Mouse (Mus musculus): ENCODE data around the gene Cdh11.
"Not testable (repeated sequence)": the region's sequence is repeated elsewhere in the genome, so short reads cannot be mapped to it uniquely, and the experiment has no call there.

Cdh11 gene

GRCm38 (mm10) chr8:102715956-102716355 lies 69.5 kb downstream of the Cdh11 start:
- DNase-seq (ENCODE audit: low spot score): no peak

- DNase-seq (ENCODE audit: low spot score): no peak
Observed at GRCm38 (mm10) chr8:102707305-102707704, 78.1 kb downstream of the Cdh11 start.

GRCm38 (mm10) chr8:102705376-102705905 lies 80.0 kb downstream of the Cdh11 start:
- no peak for DNase-seq (ENCODE audit: low spot score)

DNA sequence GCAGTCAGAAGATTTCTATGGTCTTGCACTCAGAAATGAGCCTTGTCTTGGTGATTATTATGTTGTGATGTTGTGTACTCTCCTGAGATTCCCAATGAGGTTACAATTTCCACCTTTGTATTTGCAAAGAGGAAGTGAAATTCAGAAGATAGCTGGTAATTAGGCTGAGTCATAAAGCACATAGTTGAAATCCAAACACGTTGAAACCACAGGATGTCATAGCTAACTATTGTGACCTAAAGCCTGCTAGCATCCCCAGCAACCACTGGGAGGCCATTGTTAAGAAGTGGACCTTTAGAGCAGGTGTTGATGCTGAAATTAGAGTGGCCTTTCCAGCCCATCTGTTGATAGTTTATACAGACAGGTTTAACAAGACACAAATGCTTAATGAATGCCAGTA lies 85.2 kb downstream of the Cdh11 start:
- no peak for DNase-seq (ENCODE audit: low spot score)

- DNase-seq (ENCODE audit: low spot score): no peak
Observed at GRCm38 (mm10) chr8:102698232-102698837, 87.1 kb downstream of the Cdh11 start.

DNA sequence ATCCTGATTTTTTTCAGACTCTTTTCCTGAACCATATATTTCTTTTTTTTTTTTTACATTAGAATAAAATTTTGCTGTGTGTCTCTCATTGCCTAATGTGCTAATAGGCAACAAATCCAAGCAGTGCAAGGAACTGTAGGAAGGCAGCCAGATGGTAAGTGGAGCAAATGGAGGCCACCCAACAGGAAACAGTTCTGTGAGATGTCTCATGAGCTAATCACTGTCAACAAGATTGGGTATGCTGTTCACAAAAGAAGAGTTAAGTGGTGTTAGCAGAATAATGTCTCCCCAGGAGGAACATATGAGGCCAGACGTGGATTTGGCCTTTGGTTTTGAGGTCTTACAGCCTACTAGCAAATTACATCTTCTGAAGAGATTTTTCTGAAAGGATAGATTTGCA lies 92.0 kb downstream of the Cdh11 start:
- DNase-seq (ENCODE audit: low spot score): no peak

DNA sequence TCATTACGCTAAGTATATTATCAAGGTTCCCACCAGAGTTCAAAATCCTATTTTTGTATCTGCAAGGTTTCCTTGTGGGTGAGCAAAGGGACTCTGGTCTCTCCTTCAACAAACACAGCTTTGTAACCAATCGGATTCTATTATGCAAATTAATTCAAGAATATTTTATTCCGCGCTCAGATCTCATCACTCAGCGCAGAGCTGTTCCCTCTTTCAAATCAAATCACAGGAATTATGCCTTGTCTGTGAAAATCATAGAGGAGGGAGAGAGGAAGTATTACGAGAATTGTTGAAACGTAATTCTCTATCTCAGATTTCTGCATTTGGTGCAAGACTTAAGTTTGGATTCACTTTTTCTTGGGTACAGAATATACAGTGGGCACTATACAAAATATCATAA lies 100.0 kb downstream of the Cdh11 start:
- not testable (repeated sequence) for DNase-seq (ENCODE audit: low spot score)

DNA sequence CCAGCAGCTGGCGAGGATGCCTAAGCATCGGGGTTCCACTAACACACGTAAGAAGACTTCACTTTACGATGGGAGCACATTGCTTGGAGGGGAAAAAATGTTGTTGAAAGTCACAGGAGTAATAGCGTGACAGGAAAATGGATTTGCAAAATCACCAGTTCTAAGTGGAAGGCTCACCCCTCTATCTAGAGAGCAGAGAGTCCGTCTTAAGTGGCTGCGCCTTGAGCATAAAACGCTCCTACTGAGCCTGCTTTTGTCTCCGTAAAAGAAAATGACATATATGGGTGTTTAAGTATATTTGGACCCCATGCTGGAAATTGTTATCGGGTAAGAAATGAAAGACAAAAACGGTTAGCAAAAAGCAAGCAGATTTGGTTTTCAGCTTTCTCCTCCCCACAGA lies 100.4 kb downstream of the Cdh11 start:
- no peak for DNase-seq (ENCODE audit: low spot score)

DNA sequence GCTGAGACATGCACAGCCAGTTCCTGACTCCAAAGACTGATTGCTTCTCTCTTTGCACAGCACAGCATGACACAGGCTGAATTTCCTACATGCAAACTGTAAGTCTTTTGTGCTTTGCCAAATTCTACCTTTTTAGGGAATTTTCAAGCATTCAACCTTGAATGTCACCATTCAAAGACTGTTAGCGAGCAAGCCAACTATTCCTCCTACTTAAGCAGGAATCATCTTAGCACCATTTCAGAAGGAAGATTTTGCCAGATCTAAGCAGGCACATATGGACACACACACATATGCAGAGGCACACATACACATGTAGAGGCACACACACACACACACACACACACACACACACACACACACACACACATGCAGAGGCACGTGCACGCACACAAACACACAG lies 108.3 kb downstream of the Cdh11 start:
- DNase-seq (ENCODE audit: low spot score): no peak

DNA sequence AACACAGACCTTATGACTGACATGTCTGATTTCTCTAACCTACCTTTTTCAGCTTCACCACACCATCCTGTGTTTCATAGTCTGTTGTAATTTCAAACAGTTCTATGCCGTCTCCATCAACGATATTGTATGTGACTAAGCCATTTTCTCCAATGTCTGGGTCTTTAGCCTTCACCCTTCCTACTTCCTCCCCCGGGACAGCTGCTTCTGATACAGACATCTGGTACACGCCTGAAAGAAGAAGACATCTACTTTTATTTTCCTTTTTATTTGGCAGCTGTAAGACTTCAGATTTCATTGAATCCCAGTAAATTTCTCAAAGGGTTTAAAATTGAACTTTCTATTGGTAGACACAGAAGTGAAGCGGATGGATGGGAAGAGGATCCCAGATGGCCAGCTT lies 120.9 kb downstream of the Cdh11 start:
- not testable (repeated sequence) for DNase-seq (ENCODE audit: low spot score)

DNA sequence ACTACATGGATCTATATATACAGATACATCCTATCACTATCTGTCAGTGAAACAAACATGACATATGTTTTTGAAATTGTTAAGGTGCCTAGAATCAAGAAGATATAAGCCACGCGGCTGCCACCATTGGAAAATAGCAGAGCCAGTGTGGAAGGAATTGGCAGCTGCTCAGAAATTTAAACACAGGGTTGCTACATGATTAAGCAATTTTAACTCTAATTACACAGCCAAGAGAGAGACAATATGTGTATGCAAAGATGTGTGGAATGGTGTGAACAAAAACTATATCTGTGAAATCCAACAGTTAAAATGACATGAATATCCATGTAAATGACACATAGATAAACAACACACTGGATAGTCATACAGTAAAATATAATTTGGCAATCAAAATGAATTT lies 128.9 kb downstream of the Cdh11 start:
- DNase-seq (ENCODE audit: low spot score): no peak

GRCm38 (mm10) chr8:102651964-102652363 lies 133.5 kb downstream of the Cdh11 start:
- no peak for DNase-seq (ENCODE audit: low spot score)

GRCm38 (mm10) chr8:102627151-102627550 lies 158.3 kb downstream of the Cdh11 start:
- DNase-seq (ENCODE audit: low spot score): no peak

DNA sequence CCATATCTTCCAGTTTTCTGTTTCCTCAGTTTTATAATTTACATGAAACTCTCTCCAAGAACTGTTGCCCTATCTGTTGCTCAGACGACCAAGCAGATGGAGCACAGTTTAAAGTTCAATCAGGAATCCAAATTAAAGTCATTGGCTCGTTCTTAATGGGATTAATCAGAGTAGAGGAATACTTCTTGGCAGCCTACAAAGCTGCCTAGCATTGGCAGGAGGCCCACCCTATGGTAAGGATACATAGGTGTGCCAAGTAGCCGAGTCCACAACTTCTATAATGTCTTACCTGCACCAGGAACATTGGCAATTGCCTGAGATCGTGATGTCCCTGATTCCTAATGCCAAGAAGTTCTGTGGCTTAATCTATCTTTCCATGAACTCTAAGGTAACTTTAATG lies 173.3 kb downstream of the Cdh11 start:
- no peak for DNase-seq (ENCODE audit: low spot score)

- no peak for DNase-seq (ENCODE audit: low spot score)
Observed at GRCm38 (mm10) chr8:102601327-102601726, 184.1 kb downstream of the Cdh11 start.

DNA sequence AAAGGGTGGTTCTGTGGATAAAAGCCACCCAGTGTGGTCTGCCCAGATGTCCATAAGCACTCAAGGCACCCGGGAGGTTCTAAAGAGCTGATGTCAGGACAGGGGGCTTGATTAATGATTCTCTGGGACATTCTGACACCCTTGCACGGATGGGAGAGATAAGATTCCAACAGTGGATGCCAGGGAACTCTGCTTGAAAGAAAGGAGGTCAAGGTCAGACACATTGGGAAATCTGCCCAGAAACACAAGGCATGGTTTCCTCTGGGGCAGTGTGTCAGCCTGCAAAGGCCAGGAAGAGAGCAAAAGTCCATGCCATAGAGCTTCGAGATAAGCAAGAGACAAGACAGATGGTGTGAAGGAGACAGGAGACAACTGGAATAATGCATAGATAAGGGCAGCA lies 188.9 kb downstream of the Cdh11 start:
- DNase-seq (ENCODE audit: low spot score): no peak

GRCm38 (mm10) chr8:102593899-102594298 lies 191.5 kb downstream of the Cdh11 start:
- no peak for DNase-seq (ENCODE audit: low spot score)
